Mouse (Mus musculus): Measurements from ENCODE around the gene Rcor2. TPM values are rescaled to one million over a fixed set of nuclear protein-coding genes. Genes with fewer than 3 reads are reported as not detected.

The Rcor2 gene
- polyA plus RNA-seq, 2 experiments = 0.36 to 1.7 TPM

- Histone ChIP-seq H3K36me3 (replicated peaks; ENCODE audit: control insufficient read depth, insufficient read depth, low read depth) (no peaks in the 10 kb centered on the region), H3K4me1 (replicated peaks; ENCODE audit: control insufficient read depth in 2 of 2, insufficient read depth in 2 of 2, low read length in 1 of 2) (peaks cover 19 to 31% of the 10 kb centered on the region in 2 experiments), H3K27ac (no peak overlapping the region), H3K4me3 (ENCODE audit: insufficient read depth in 1 of 2, low read depth in 2 of 2, low read length in 2 of 2) (no peak overlapping the region), H3K27me3 (ENCODE audit: control insufficient read depth, insufficient read depth, low read length) (no peaks in the 10 kb centered on the region), H3K4me2 (ENCODE audit: low read depth) (no peak overlapping the region), H3K9ac (replicated peaks) (no peak overlapping the region), H3K9me3 (ENCODE audit: control insufficient read depth, low read length) (no peaks in the 10 kb centered on the region)
- TF ChIP-seq CTCF (IDR thresholded peaks at IDR 0.05; ENCODE audit: low read depth) (no peak), EP300 (IDR thresholded peaks at IDR 0.05; ENCODE audit: low read depth) (no peak)
- no peak for DNase-seq (ENCODE audit: low read depth in 3 of 3, low spot score in 3 of 3)
- no peak for ATAC-seq (ENCODE audit: insufficient read depth)
Measured at GRCm38 (mm10) chr19:7299052-7299451, 31.9 kb downstream of the Rcor2 start.

DNA sequence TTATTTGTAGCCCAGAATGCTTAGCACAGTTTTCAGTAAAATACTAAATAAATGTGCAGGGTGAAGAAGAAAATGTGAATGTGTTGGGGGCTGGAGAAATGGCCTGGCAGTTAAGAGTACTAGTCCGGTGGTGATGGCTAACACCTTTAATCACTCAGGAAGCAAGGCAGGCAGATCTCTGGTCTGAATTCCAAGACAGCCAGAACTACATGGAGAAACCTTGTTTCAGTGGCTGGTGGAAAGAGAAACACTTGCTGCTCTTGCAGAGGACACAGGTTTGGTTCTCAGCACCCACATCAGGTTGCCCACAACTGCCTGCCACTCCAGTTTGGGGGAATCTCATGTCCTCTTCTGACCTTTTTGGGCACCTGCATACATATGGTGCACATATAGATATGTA, 33.0 kb downstream of the Rcor2 start:
- Histone ChIP-seq H3K36me3 (replicated peaks; ENCODE audit: control insufficient read depth, insufficient read depth, low read depth) (no peaks in the 10 kb centered on the region), H3K27me3 (ENCODE audit: control insufficient read depth, insufficient read depth, low read length) (no peaks in the 10 kb centered on the region), H3K4me1 (replicated peaks; ENCODE audit: control insufficient read depth in 2 of 2, insufficient read depth in 2 of 2, low read length in 1 of 2) (peaks cover 14 to 24% of the 10 kb centered on the region in 2 experiments), H3K4me2 (ENCODE audit: low read depth) (no peak overlapping the region), H3K9ac (replicated peaks) (no peak overlapping the region), H3K4me3 (ENCODE audit: insufficient read depth in 1 of 2, low read depth in 2 of 2, low read length in 2 of 2) (no peak overlapping the region), H3K9me3 (ENCODE audit: control insufficient read depth, low read length) (no peaks in the 10 kb centered on the region), H3K27ac (no peak overlapping the region)
- no peak for TF ChIP-seq EP300 (IDR thresholded peaks at IDR 0.05; ENCODE audit: low read depth)
- WGBS (ENCODE audit: insufficient replicate concordance) = 79% methylated on average over 1 of the region's 1 CpGs
- DNase-seq (ENCODE audit: low read depth in 3 of 3, low spot score in 3 of 3) (no peak), ATAC-seq (ENCODE audit: insufficient read depth) (no peak)

DNA sequence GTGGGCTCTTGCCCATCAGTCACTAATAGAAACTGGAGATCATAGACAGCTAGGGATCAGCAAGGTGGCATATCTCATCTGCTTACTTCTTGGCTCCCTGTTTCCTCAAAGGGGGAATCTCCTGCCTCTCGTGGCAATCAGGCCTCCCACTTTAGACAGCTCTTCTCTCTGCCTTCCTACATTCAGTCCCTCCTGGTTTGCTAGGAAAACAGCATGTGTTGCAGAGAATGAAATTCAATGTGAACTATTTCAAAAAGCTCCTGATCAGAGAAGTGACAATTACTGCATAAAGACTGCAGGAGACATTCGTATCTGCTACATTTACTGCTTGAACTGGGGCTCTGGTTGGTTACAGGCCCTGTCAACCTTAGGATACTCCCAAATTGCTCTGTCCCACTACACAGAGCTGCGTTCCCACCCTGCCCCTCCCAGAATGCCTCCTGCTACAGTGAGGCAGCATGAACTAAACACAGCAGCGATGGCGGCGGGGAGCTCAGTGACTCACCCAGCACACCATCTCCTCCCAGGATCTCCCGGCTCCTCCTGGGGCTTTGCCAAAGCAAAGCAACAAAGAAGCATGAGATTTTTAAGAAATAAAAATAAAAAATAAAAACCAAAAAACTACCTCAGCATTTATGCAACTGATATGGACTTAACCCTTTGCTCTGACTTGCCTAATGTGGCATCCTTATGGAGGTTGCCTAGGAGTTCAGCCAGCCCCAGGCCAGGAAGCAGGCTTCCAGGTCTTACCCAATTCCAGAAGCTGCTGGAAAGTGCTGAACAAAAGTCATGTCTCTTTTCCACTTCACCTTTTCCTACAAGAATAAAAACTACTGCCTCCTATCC, 34.7 kb downstream of the Rcor2 start:
- Histone ChIP-seq H3K4me1 (replicated peaks; ENCODE audit: control insufficient read depth in 2 of 2, insufficient read depth in 2 of 2, low read length in 1 of 2) (peaks cover 18 to 30% of the 10 kb centered on the region in 2 experiments), H3K4me2 (ENCODE audit: low read depth) (no peak overlapping the region), H3K4me3 (ENCODE audit: insufficient read depth in 1 of 2, low read depth in 2 of 2, low read length in 2 of 2) (no peak overlapping the region), H3K9ac (replicated peaks) (no peak overlapping the region), H3K27me3 (ENCODE audit: control insufficient read depth, insufficient read depth, low read length) (no peaks in the 10 kb centered on the region), H3K27ac (no peak overlapping the region), H3K36me3 (replicated peaks; ENCODE audit: control insufficient read depth, insufficient read depth, low read depth) (no peaks in the 10 kb centered on the region), H3K9me3 (ENCODE audit: control insufficient read depth, low read length) (no peaks in the 10 kb centered on the region)
- 79% methylated on average over 7 of the region's 7 CpGs for WGBS (ENCODE audit: insufficient replicate concordance)
- TF ChIP-seq CTCF (IDR thresholded peaks at IDR 0.05; ENCODE audit: low read depth) = no peak
- ATAC-seq (ENCODE audit: insufficient read depth) = no peak
- no peak for DNase-seq (ENCODE audit: low read depth in 3 of 3, low spot score in 3 of 3)

DNA sequence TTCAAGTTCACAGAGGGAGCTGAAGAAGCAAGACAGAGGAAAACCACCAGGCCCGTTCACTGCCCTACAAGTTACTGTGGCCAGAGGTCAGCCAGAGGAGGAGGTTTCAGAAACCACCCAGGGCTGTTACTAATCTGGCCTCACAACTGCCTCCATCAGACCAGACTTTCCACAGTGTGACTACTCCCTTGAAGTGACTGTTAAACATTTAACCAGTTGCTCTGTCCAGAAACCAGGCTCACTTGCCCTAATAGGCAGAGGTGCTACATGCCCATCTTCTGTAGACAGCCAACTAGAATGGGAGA, 35.3 kb downstream of the Rcor2 start:
- TF ChIP-seq EP300 (IDR thresholded peaks at IDR 0.05; ENCODE audit: low read depth) (no peak), CTCF (IDR thresholded peaks at IDR 0.05; ENCODE audit: low read depth) (no peak)
- no peak overlapping the region for H3K27ac ChIP-seq
- WGBS (ENCODE audit: insufficient replicate concordance) = 41% methylated on average over 1 of the region's 1 CpGs
- H3K36me3 ChIP-seq (replicated peaks; ENCODE audit: control insufficient read depth, insufficient read depth, low read depth) = no peaks in the 10 kb centered on the region
- no peaks in the 10 kb centered on the region for H3K9me3 ChIP-seq (ENCODE audit: control insufficient read depth, low read length)
- no peak for ATAC-seq (ENCODE audit: insufficient read depth)
- no peak overlapping the region for H3K4me2 ChIP-seq (ENCODE audit: low read depth)
- no peaks in the 10 kb centered on the region for H3K27me3 ChIP-seq (ENCODE audit: control insufficient read depth, insufficient read depth, low read length)
- peaks cover 24 to 36% of the 10 kb centered on the region in 2 experiments for H3K4me1 ChIP-seq (replicated peaks; ENCODE audit: control insufficient read depth in 2 of 2, insufficient read depth in 2 of 2, low read length in 1 of 2)
- DNase-seq (ENCODE audit: low read depth in 3 of 3, low spot score in 3 of 3) = no peak
- no peak overlapping the region for H3K4me3 ChIP-seq (ENCODE audit: insufficient read depth in 1 of 2, low read depth in 2 of 2, low read length in 2 of 2)
- H3K9ac ChIP-seq (replicated peaks) = no peak overlapping the region

DNA sequence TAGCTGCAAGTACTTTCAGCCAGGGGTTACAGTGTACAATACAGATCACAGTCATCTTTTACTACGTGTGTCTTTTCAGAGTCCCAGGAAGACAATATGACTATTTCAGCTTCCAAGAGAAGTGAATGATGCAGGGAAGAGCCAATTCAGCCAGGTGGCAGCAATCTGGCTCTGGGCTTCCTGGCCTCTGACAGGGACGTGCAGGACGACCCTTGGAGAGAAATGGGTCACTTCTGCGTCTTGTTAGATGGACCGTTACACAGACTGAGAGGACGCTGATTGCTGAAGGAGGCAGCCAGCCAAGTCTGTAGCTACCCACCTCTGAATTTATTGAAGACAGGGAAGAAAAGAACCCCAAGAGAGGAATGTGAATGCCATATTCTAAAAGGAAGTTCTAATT, 36.7 kb downstream of the Rcor2 start:
- no peak overlapping the region for H3K4me3 ChIP-seq (ENCODE audit: insufficient read depth in 1 of 2, low read depth in 2 of 2, low read length in 2 of 2)
- peaks cover 38 to 50% of the 10 kb centered on the region in 2 experiments for H3K4me1 ChIP-seq (replicated peaks; ENCODE audit: control insufficient read depth in 2 of 2, insufficient read depth in 2 of 2, low read length in 1 of 2)
- no peak overlapping the region for H3K27ac ChIP-seq
- no peak for ATAC-seq (ENCODE audit: insufficient read depth)
- no peak overlapping the region for H3K4me2 ChIP-seq (ENCODE audit: low read depth)
- H3K9me3 ChIP-seq (ENCODE audit: control insufficient read depth, low read length) = no peaks in the 10 kb centered on the region
- no peak overlapping the region for H3K9ac ChIP-seq (replicated peaks)
- no peak for DNase-seq (ENCODE audit: low read depth in 3 of 3, low spot score in 3 of 3)
- TF ChIP-seq CTCF (IDR thresholded peaks at IDR 0.05; ENCODE audit: low read depth) = no peak
- TF ChIP-seq EP300 (IDR thresholded peaks at IDR 0.05; ENCODE audit: low read depth) = no peak
- whole genome bisulfite sequencing (ENCODE audit: insufficient replicate concordance) = 72% methylated on average over 6 of the region's 6 CpGs
- H3K27me3 ChIP-seq (ENCODE audit: control insufficient read depth, insufficient read depth, low read length) = no peaks in the 10 kb centered on the region
- no peaks in the 10 kb centered on the region for H3K36me3 ChIP-seq (replicated peaks; ENCODE audit: control insufficient read depth, insufficient read depth, low read depth)
